Mouse (Mus musculus) intestine, embryonic 16.5 days (tissue): Measurements from ENCODE around the gene Cmss1. TPM values are rescaled to one million over a fixed set of nuclear protein-coding genes. Genes with fewer than 3 reads are reported as not detected.

Source experiments
- ATAC-seq: fragments of 200-750 bp; cut with Nextera tagmentation; 2 replicates; pipeline ENCODE4 v1.8.0; 2017; ENCODE audit warnings: moderate TSS enrichment, moderate library complexity
- H3K27ac ChIP-seq: fragments of 300-500 bp; sonication (generic); 2 replicates; pipeline ENCODE4 v1.5.1; 2014; ENCODE audit warnings: mild to moderate bottlenecking, low read length
- H3K27me3 ChIP-seq: fragments of 300-500 bp; sonication (generic); replicated peaks from 2 replicates; pipeline ENCODE4 v1.6.1; 2014; ENCODE audit warnings: low read length, control low read depth, mixed read lengths; ENCODE audit not compliant: control insufficient read depth, insufficient read depth
- H3K36me3 ChIP-seq: fragments of 300-500 bp; sonication (generic); 2 replicates; pipeline ENCODE4 v1.6.1; 2014; ENCODE audit warnings: low read length, control low read depth; ENCODE audit not compliant: control insufficient read depth, insufficient read depth
- H3K4me1 ChIP-seq: fragments of 300-500 bp; sonication (generic); 2 replicates; pipeline ENCODE4 v1.6.1; 2014; ENCODE audit warnings: low read length, control low read depth, mixed read lengths; ENCODE audit not compliant: control insufficient read depth, insufficient read depth
- H3K4me2 ChIP-seq: fragments of 300-500 bp; sonication (generic); 2 replicates; pipeline ENCODE4 v1.6.1; 2014; ENCODE audit warnings: low read depth, low read length, control low read depth
- H3K4me3 ChIP-seq: fragments of 300-500 bp; sonication (generic); 2 replicates; pipeline ENCODE4 v1.5.1; 2014; ENCODE audit warnings: mild to moderate bottlenecking, low read length
- H3K9ac ChIP-seq: fragments of 300-500 bp; sonication (generic); 2 replicates; pipeline ENCODE4 v1.6.1; 2014; ENCODE audit warnings: low read depth, low read length
- H3K9me3 ChIP-seq: fragments of 300-500 bp; sonication (generic); 2 replicates; pipeline ENCODE4 v1.6.1; 2016; ENCODE audit warnings: low read length, control low read depth; ENCODE audit not compliant: control insufficient read depth
- WGBS: fragments of 180-500 bp; shearing (Covaris S2); extraction: QIAGEN DNeasy Blood & Tissue Kit; methylation state at CpG from one replicate; pipeline ENCODE4 v1.1.7; 2014; 5-methylcytosine and 5-hydroxymethylcytosine counted together
- polyA plus RNA-seq: library from polyadenylated mRNA; unstranded; fragments of >200 nt; fragmentation: Nextera tagmentation; extraction: Ambion mirVana; gene quantifications from 2 replicates; pipeline ENCODE4 v1.2.1, GENCODE M21; 2015

The Cmss1 gene
- polyA plus RNA-seq, 1 experiment from 2014 or later: 41.4 TPM

- H3K9ac ChIP-seq: no peak overlapping the region
- ATAC-seq: no peak
- H3K4me3 ChIP-seq: no peak overlapping the region
- H3K4me2 ChIP-seq: no peak overlapping the region
- H3K9me3 ChIP-seq: no peaks in the 10 kb centered on the region
- peaks cover 3% of the 10 kb centered on the region; the same call in 1 of the 2 replicates for H3K36me3 ChIP-seq
- H3K4me1 ChIP-seq: peaks cover 16% of the 10 kb centered on the region
- no peak overlapping the region for H3K27ac ChIP-seq
- 50% methylated on average over 1 of the region's 1 CpGs for WGBS
- H3K27me3 ChIP-seq: no peaks in the 10 kb centered on the region
Observed at GRCm38 (mm10) chr16:57564807-57565206, 41.9 kb downstream of the Cmss1 start.

DNA sequence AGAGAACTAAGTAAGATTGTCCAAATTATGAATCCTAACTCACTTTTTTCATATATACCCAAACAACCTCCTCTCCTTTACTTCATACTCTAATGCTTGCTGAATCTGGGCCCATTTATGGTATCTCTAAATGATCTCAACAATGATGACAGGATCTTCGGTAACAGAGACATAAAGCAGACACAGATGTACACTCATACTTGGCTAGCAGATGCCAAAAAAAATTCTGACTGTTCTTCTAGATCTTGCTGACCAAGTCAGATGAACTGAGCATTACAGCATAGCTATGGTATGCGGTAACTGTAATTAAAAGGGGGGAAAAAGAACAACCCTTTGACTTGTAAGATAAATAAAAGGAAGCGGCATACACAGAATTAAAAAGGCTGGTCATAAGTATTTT, 43.2 kb downstream of the Cmss1 start:
- 42% methylated on average over 3 of the region's 3 CpGs for WGBS
- Histone ChIP-seq H3K4me1 (peaks cover 12% of the 10 kb centered on the region), H3K4me3 (no peak overlapping the region), H3K4me2 (no peak overlapping the region), H3K36me3 (no peaks in the 10 kb centered on the region), H3K27ac (no peak overlapping the region), H3K9me3 (no peaks in the 10 kb centered on the region), H3K27me3 (no peaks in the 10 kb centered on the region), H3K9ac (no peak overlapping the region)
- ATAC-seq: peak; percentile 87

GRCm38 (mm10) chr16:57560185-57560584, 46.5 kb downstream of the Cmss1 start:
- no peak overlapping the region for H3K4me2 ChIP-seq
- 97% methylated on average over 1 of the region's 1 CpGs for WGBS

DNA sequence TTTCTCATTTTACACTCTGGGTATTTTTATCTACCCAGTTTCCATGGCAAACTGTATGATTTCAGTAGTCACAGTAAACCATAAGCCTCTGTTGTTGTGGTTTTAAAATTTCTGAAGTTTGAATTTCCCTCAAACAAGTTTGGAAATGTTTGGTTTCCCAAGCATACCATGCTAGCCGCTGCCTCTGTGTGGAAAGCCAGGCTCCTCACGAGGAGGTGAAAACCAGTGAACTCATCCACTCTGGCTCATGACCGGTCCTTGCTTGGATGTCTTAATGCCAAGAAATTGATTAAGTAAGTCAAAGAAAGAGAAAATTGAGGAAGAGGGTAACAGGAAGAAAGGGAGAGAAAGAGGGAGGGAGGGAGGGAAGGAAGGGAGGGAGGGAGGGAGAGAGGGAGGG, 48.4 kb downstream of the Cmss1 start:
- peaks cover 21% of the 10 kb centered on the region for H3K4me1 ChIP-seq
- no peak overlapping the region for H3K9ac ChIP-seq
- H3K4me3 ChIP-seq: no peak overlapping the region
- H3K27me3 ChIP-seq: no peaks in the 10 kb centered on the region
- H3K9me3 ChIP-seq: no peaks in the 10 kb centered on the region
- ATAC-seq: no peak
- no peak overlapping the region for H3K27ac ChIP-seq
- WGBS: 83% methylated on average over 3 of the region's 3 CpGs
- no peaks in the 10 kb centered on the region for H3K36me3 ChIP-seq
- H3K4me2 ChIP-seq: no peak overlapping the region

More at GRCm38 (mm10) chr16:57560185-57560584, 46.5 kb downstream of the Cmss1 start:
- Histone ChIP-seq H3K27ac (no peak overlapping the region), H3K9me3 (no peaks in the 10 kb centered on the region), H3K9ac (no peak overlapping the region), H3K27me3 (no peaks in the 10 kb centered on the region), H3K4me3 (no peak overlapping the region), H3K36me3 (no peaks in the 10 kb centered on the region), H3K4me1 (peaks cover 17% of the 10 kb centered on the region)
- no peak for ATAC-seq

DNA sequence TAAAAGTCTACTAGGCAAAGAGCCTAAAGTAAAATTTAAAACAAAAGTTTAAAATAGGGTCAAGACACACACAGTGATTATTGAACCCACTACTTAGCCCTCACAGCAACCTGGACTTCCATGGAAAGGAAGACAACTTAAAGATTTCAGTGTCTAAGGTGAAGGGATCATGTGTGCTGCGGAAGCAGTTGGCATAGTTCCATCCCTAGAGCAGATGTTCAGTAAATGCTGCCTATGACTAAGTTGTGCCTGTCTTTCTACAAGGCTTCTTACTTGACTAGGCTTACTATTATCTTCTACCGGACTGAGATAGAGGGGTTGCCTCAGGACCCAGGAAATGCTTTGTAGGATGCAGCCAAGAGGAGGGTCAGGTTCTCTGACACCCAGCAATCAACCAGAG, 50.4 kb downstream of the Cmss1 start:
- no peak for ATAC-seq
- Histone ChIP-seq H3K27me3 (no peaks in the 10 kb centered on the region), H3K4me1 (peaks cover 23% of the 10 kb centered on the region), H3K36me3 (no peaks in the 10 kb centered on the region), H3K4me3 (no peak overlapping the region), H3K9ac (no peak overlapping the region), H3K27ac (no peak overlapping the region), H3K9me3 (no peaks in the 10 kb centered on the region), H3K4me2 (no peak overlapping the region)
- 64% methylated on average over 2 of the region's 2 CpGs for WGBS

GRCm38 (mm10) chr16:57555667-57556066, 51.0 kb downstream of the Cmss1 start:
- Histone ChIP-seq H3K4me2 (no peak overlapping the region), H3K4me1 (peaks cover 23% of the 10 kb centered on the region), H3K27ac (no peak overlapping the region), H3K27me3 (no peaks in the 10 kb centered on the region), H3K9ac (no peak overlapping the region), H3K9me3 (no peaks in the 10 kb centered on the region), H3K36me3 (no peaks in the 10 kb centered on the region), H3K4me3 (no peak overlapping the region)
- ATAC-seq: no peak
- 68% methylated on average over 4 of the region's 4 CpGs for WGBS

DNA sequence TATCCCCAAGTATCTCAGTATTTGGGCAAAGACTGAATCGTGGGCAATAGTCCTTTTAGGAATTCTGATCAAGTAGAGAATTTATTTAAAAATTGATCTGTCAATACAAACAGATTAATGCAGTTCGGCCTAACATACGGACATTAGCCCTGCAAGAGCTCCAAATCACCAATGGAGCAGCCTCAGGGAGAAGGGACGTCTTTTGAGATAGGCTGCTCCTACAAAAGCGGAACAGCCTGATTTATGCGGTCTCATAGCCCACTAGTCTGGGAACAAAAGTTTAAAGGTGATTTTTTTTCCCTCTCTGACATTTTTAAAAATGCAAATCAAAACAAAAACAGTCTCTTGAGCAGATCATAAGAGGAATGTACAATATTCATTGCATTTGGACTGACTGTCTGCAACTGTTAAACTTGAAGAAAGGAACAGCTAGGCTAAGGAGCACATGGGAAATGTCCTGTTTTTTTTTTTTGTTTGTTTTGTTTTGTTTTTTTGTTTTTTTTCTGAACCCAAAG, 51.7 kb downstream of the Cmss1 start:
- 80% methylated on average over 6 of the region's 6 CpGs for WGBS
- Histone ChIP-seq H3K9ac (no peak overlapping the region), H3K9me3 (no peaks in the 10 kb centered on the region), H3K4me3 (no peak overlapping the region), H3K27me3 (no peaks in the 10 kb centered on the region), H3K36me3 (no peaks in the 10 kb centered on the region), H3K4me1 (peaks cover 23% of the 10 kb centered on the region), H3K27ac (no peak overlapping the region), H3K4me2 (no peak overlapping the region)
- ATAC-seq: no peak

DNA sequence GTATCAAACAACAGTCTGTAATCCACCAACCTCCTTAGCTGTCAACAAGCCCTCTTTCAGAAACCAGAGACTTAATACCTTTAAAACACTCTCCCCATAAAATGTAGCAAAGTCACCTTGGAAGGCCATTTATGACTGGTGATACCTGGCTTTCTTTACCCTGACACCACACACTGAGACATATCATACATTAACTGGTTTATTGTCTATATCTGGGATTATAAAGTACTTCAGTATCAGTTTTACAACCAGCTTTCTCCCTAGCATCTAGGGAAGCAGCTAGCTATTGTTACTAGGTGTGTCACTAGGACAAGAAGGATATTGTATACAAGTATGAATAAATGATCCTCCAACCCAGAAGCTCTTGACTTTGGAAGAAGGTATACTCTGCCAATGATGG, 53.4 kb downstream of the Cmss1 start:
- H3K36me3 ChIP-seq: no peaks in the 10 kb centered on the region
- no peak overlapping the region for H3K4me2 ChIP-seq
- ATAC-seq: peak; percentile 45
- H3K27me3 ChIP-seq: no peaks in the 10 kb centered on the region
- no peak overlapping the region for H3K9ac ChIP-seq
- no peaks in the 10 kb centered on the region for H3K9me3 ChIP-seq
- no peak overlapping the region for H3K4me3 ChIP-seq
- 0 out of 2 replicates have a peak overlapping the region, but pooled peaks have one; percentile 18 for H3K27ac ChIP-seq
- peaks cover 23% of the 10 kb centered on the region for H3K4me1 ChIP-seq

- H3K36me3 ChIP-seq: no peaks in the 10 kb centered on the region
- no peak overlapping the region for H3K9ac ChIP-seq
- 0 out of 2 replicates have a peak overlapping the region, but pooled peaks have one; percentile 18 for H3K27ac ChIP-seq
- ATAC-seq: no peak
- H3K4me3 ChIP-seq: no peak overlapping the region
- H3K4me1 ChIP-seq: peaks cover 23% of the 10 kb centered on the region
- no peaks in the 10 kb centered on the region for H3K27me3 ChIP-seq
- no peak overlapping the region for H3K4me2 ChIP-seq
- no peaks in the 10 kb centered on the region for H3K9me3 ChIP-seq
- 86% methylated on average over 5 of the region's 5 CpGs for WGBS
Observed at GRCm38 (mm10) chr16:57552709-57553108, 54.0 kb downstream of the Cmss1 start.

DNA sequence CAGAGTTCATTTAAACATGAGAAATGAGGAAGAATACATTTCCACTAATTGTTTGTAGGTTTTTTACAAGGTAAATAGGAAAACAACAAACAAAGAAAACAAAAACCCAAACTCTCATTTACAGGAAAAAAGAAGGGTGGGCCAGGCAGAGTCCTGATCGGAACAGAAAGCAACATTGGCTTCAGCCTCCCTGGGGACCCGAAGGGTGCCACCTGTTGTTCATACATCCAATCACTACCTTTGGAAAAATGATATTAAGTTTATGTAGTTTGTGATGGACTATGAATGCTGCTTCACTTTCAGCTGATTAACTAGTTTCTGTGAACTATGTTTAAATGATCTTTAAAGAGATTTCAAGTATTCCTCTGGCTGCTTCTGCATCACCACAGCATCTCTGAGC, 55.0 kb downstream of the Cmss1 start:
- ATAC-seq: no peak
- no peaks in the 10 kb centered on the region for H3K9me3 ChIP-seq
- H3K27ac ChIP-seq: no peak overlapping the region
- peak overlapping the region; percentile 18; the same call in 1 of the 2 replicates for H3K4me3 ChIP-seq
- 57% methylated on average over 2 of the region's 2 CpGs for WGBS
- H3K27me3 ChIP-seq: no peaks in the 10 kb centered on the region
- peaks cover 23% of the 10 kb centered on the region for H3K4me1 ChIP-seq
- no peaks in the 10 kb centered on the region for H3K36me3 ChIP-seq
- peak overlapping the region; percentile 23; the same call in 1 of the 2 replicates for H3K4me2 ChIP-seq
- H3K9ac ChIP-seq: no peak overlapping the region
